Mouse (Mus musculus): ENCODE data around the gene Rbm33. TPM values are rescaled to one million over a fixed set of nuclear protein-coding genes. Genes with fewer than 3 reads are reported as not detected.

The Rbm33 gene
- total RNA-seq, 1 experiment = 21.2 TPM

DNA sequence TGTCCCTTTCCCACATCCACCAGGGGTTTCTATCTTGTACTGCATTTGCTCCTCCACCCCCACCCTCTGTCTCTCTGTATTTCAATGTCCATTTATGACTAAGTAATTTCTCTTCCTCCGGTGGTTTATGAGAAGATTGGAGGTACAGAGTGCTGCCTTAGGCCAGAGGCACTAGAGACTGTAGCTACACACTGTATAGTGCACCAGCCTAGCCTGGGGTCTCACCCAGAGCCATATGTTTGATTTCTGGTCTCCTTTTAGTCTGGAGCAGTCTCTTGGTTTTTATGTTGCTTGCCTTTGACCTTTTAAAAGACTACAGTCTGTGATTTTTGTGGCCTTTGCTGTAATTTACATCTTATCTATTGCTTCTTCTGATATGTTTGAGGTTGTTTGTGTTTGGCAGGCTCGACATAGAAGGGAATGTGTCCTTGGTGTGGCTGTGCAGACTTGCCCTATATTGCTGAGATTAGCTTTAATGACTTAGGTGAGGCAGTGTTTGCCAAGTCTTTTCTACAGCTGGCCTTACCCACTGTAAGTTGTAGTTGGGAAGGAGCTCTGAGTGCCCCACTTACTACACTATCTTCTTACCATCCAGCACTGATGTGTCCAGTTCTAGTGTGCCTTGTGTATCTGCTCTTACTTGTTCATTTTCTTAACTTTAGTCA, 82.7 kb downstream of the Rbm33 start:
- in situ Hi-C loops (cut with MboI; ENCODE audit: low sequenced_read_pairs in 2 of 2, unreplicated experiment in 2 of 2) = no loop called here
- DNase-seq (ENCODE audit: low read depth, low spot score) = no peak
- Histone ChIP-seq H3K9ac (ENCODE audit: insufficient read depth, low read depth, low read length, poor library complexity, severe bottlenecking) (no peak overlapping the region), H3K27ac (ENCODE audit: insufficient read depth, low read depth, low read length, poor library complexity, severe bottlenecking) (peak overlapping the region; percentile 67; the same call in 1 of the 2 replicates), H3K4me1 (ENCODE audit: control insufficient read depth in 2 of 2, insufficient read depth in 2 of 2, low read length in 2 of 2, poor library complexity in 1 of 2) (peaks cover 11 to 16% of the 10 kb centered on the region in 2 experiments), H3K9me3 (ENCODE audit: control insufficient read depth, insufficient read depth, low read depth, low read length) (no peaks in the 10 kb centered on the region), H3K36me3 (ENCODE audit: control insufficient read depth, insufficient read depth, low read length, poor library complexity, severe bottlenecking) (peaks cover 6% of the 10 kb centered on the region), H3K4me3 (ENCODE audit: insufficient read depth in 1 of 2, low read depth in 1 of 2, low read length in 2 of 2, poor library complexity in 1 of 2, severe bottlenecking in 1 of 2) (no peak overlapping the region)
- TF ChIP-seq ZNF384 (IDR thresholded peaks at IDR 0.05; ENCODE audit: low read depth, low read length) = no peak
- no peak for TF ChIP-seq HCFC1 (IDR thresholded peaks at IDR 0.05; ENCODE audit: borderline replicate concordance, insufficient read depth, low read length)
- TF ChIP-seq MAFK (IDR thresholded peaks at IDR 0.05; ENCODE audit: insufficient read depth, low read depth, low read length) = no peak

DNA sequence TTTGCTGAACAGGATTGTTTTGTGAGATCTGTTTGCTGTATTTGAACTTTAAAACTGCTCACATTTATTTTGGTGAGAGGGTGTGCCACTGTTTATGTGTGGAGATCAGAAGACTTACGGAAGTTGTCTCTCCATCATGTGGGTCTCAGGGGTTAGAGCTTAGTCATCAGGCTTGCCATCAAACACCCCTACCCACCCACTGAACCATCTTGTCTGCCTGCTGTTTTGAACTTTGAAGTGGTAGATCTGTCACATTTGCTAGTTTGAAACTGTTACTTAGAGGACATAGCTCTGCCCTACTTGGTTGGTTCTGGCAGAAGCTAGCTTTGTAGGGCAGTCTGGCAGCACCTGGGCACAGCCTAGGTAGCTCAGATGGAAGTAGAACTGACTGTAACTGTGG, 85.8 kb downstream of the Rbm33 start:
- Histone ChIP-seq H3K9ac (ENCODE audit: insufficient read depth, low read depth, low read length, poor library complexity, severe bottlenecking) (no peak overlapping the region), H3K4me3 (ENCODE audit: insufficient read depth in 1 of 2, low read depth in 1 of 2, low read length in 2 of 2, poor library complexity in 1 of 2, severe bottlenecking in 1 of 2) (no peak overlapping the region), H3K27ac (ENCODE audit: insufficient read depth, low read depth, low read length, poor library complexity, severe bottlenecking) (no peak overlapping the region), H3K4me1 (ENCODE audit: control insufficient read depth in 2 of 2, insufficient read depth in 2 of 2, low read length in 2 of 2, poor library complexity in 1 of 2) (peaks cover 9 to 16% of the 10 kb centered on the region in 2 experiments), H3K9me3 (ENCODE audit: control insufficient read depth, insufficient read depth, low read depth, low read length) (no peaks in the 10 kb centered on the region), H3K36me3 (ENCODE audit: control insufficient read depth, insufficient read depth, low read length, poor library complexity, severe bottlenecking) (peaks cover 4% of the 10 kb centered on the region; the same call in 1 of the 2 replicates)
- DNase-seq (ENCODE audit: low read depth, low spot score) = no peak
- TF ChIP-seq CHD2 (IDR thresholded peaks at IDR 0.05; ENCODE audit: low read depth, low read length) (no peak), ZC3H11A (IDR thresholded peaks at IDR 0.05; ENCODE audit: borderline replicate concordance, low read depth, low read length) (no peak), ZNF384 (IDR thresholded peaks at IDR 0.05; ENCODE audit: low read depth, low read length) (no peak), HCFC1 (IDR thresholded peaks at IDR 0.05; ENCODE audit: borderline replicate concordance, insufficient read depth, low read length) (no peak), MAFK (IDR thresholded peaks at IDR 0.05; ENCODE audit: insufficient read depth, low read depth, low read length) (no peak)
- in situ Hi-C loops (cut with MboI; ENCODE audit: low sequenced_read_pairs in 2 of 2, unreplicated experiment in 2 of 2) = no loop called here

DNA sequence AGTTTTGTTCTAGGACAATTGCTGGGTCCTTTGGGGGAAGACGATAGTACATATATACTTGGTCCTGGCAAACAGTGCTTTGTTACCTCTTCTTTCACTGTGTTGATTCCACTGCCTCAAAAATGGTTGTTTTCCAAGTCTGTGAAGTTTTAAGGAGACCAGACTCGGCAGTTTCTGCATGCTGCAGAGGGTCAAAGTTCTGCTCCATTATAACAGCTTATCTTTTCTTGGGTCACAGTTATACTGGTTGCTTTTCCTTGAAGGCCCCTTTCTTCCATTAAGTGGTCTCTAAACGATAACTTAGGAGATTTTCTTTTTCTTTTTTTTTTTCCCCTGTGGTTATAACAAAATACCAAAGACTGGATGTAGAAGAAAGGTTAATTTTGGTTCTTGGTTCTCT, 89.7 kb downstream of the Rbm33 start:
- H3K9me3 ChIP-seq (ENCODE audit: control insufficient read depth, insufficient read depth, low read depth, low read length) = no peaks in the 10 kb centered on the region
- H3K36me3 ChIP-seq (ENCODE audit: control insufficient read depth, insufficient read depth, low read length, poor library complexity, severe bottlenecking) = peaks cover 16% of the 10 kb centered on the region; the same call in 1 of the 2 replicates
- no peak for DNase-seq (ENCODE audit: low read depth, low spot score)
- no peak overlapping the region for H3K9ac ChIP-seq (ENCODE audit: insufficient read depth, low read depth, low read length, poor library complexity, severe bottlenecking)
- in situ Hi-C loops (cut with MboI; ENCODE audit: low sequenced_read_pairs in 2 of 2, unreplicated experiment in 2 of 2) = no loop called here
- TF ChIP-seq ZNF384 (IDR thresholded peaks at IDR 0.05; ENCODE audit: low read depth, low read length) (no peak), CHD2 (IDR thresholded peaks at IDR 0.05; ENCODE audit: low read depth, low read length) (no peak), MAFK (IDR thresholded peaks at IDR 0.05; ENCODE audit: insufficient read depth, low read depth, low read length) (no peak), ZC3H11A (IDR thresholded peaks at IDR 0.05; ENCODE audit: borderline replicate concordance, low read depth, low read length) (no peak), HCFC1 (IDR thresholded peaks at IDR 0.05; ENCODE audit: borderline replicate concordance, insufficient read depth, low read length) (no peak)
- no peak overlapping the region for H3K27ac ChIP-seq (ENCODE audit: insufficient read depth, low read depth, low read length, poor library complexity, severe bottlenecking)
- peaks cover 0 to 3% of the 10 kb centered on the region in 2 experiments; a peak in 2 of 4 replicates for H3K4me1 ChIP-seq (ENCODE audit: control insufficient read depth in 2 of 2, insufficient read depth in 2 of 2, low read length in 2 of 2, poor library complexity in 1 of 2)
- H3K4me3 ChIP-seq (ENCODE audit: insufficient read depth in 1 of 2, low read depth in 1 of 2, low read length in 2 of 2, poor library complexity in 1 of 2, severe bottlenecking in 1 of 2) = no peak overlapping the region

DNA sequence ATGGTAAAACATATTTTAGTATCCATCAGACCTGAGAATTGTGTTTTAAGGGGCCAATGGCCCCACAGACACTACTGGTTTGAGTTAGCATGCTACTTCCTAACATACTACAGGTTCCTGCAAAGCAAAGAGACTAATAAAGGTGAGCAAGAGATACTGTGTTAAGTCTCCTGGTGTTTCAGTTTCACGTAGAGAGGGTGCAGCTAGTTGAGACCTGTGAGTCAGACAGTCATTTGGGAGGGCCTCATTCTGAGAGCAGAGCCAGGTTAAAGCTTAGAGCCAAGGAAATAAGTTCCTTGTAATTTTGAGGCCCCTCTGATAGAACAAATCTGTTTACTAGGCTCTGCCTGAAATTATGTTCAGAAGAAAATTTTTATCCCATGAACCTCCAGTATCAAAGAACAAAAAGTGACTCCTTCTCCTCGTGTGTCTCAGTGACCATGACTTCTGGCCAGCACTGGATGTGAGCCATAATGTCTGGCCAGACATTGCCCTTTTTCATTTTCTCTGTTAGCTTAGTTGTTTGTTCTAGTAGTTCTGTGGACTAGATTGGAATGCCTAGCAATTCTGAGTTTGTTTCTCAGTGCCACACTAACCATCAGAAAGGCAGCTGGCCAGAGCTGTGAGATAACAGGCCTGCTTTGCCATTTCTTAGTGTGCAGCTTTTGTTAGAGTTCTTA, 95.2 kb downstream of the Rbm33 start:
- no peak for TF ChIP-seq MAFK (IDR thresholded peaks at IDR 0.05; ENCODE audit: insufficient read depth, low read depth, low read length)
- TF ChIP-seq ZNF384 (IDR thresholded peaks at IDR 0.05; ENCODE audit: low read depth, low read length) = no peak
- TF ChIP-seq ZC3H11A (IDR thresholded peaks at IDR 0.05; ENCODE audit: borderline replicate concordance, low read depth, low read length) = no peak
- TF ChIP-seq HCFC1 (IDR thresholded peaks at IDR 0.05; ENCODE audit: borderline replicate concordance, insufficient read depth, low read length) = no peak
- no peak for TF ChIP-seq CHD2 (IDR thresholded peaks at IDR 0.05; ENCODE audit: low read depth, low read length)
- no peaks in the 10 kb centered on the region for H3K9me3 ChIP-seq (ENCODE audit: control insufficient read depth, insufficient read depth, low read depth, low read length)
- no peak overlapping the region for H3K9ac ChIP-seq (ENCODE audit: insufficient read depth, low read depth, low read length, poor library complexity, severe bottlenecking)
- H3K36me3 ChIP-seq (ENCODE audit: control insufficient read depth, insufficient read depth, low read length, poor library complexity, severe bottlenecking) = peaks cover 36% of the 10 kb centered on the region
- no peaks in the 10 kb centered on the region for H3K4me1 ChIP-seq (ENCODE audit: control insufficient read depth in 2 of 2, insufficient read depth in 2 of 2, low read length in 2 of 2, poor library complexity in 1 of 2)
- H3K4me3 ChIP-seq (ENCODE audit: insufficient read depth in 1 of 2, low read depth in 1 of 2, low read length in 2 of 2, poor library complexity in 1 of 2, severe bottlenecking in 1 of 2) = no peak overlapping the region
- H3K27ac ChIP-seq (ENCODE audit: insufficient read depth, low read depth, low read length, poor library complexity, severe bottlenecking) = no peak overlapping the region
- no peak for DNase-seq (ENCODE audit: low read depth, low spot score)
- in situ Hi-C loops (cut with MboI; ENCODE audit: low sequenced_read_pairs in 2 of 2, unreplicated experiment in 2 of 2) = no loop called here
